Mouse (Mus musculus): ENCODE measurements around the gene Ccdc183.

DNA sequence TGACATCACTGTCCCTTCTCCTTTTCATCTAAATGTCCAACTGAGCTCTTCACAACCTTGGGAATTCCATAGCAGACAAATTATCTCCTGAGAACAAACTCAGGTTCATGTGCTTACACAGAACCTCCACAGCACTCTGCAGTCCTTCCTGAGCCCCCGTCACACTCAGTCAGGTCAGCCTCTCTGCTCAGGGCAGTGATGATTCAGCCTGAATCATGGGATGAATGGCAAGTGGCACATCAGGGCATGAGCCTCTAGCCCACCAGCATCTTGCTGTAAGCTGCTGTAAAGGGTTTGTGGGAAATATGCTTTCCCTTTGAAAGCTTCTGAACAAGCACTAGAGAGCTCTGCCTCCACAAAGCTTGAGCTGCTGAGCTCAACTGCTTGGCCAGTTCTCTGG, 18.7 kb downstream of the Ccdc183 start:
- TF ChIP-seq CTCF (conservative IDR thresholded peaks at IDR 0.05; ENCODE audit: low read length): no peak
- TF ChIP-seq NANOG (IDR thresholded peaks at IDR 0.05; ENCODE audit: borderline replicate concordance, low read length): no peak
- TF ChIP-seq POU5F1 (IDR thresholded peaks at IDR 0.05; ENCODE audit: borderline replicate concordance, low read length): no peak
